Mouse (Mus musculus): Measurements from ENCODE around the gene Mfap1b.
A peak's percentile ranks its signal among the peaks of the same experiment; 100 is the strongest.
"Not testable (repeated sequence)": the region's sequence is repeated elsewhere in the genome, so short reads cannot be mapped to it uniquely, and the experiment has no call there.

Mfap1b gene

DNA sequence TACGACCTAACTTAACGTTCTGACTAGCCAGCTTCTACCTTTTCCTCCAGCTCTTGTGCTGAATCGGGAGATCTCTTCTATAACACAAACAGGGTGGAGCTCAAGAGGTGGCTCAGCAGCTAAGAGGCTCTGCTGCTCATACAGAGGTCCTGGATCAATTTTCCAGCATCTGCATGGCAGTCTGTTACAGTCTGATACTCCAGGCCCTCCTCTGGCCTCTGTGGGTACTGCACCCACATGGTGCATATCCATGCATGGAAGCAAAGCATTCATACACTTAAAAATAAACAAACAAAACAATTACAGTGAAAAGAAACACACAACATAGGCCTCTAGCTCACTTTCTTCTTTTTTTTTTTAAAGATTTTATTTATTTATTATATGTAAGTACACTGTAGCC, 1.1 kb downstream of the Mfap1b start:
- DNase-seq (ENCODE audit: extremely low spot score, low spot score): not testable (repeated sequence)

DNA sequence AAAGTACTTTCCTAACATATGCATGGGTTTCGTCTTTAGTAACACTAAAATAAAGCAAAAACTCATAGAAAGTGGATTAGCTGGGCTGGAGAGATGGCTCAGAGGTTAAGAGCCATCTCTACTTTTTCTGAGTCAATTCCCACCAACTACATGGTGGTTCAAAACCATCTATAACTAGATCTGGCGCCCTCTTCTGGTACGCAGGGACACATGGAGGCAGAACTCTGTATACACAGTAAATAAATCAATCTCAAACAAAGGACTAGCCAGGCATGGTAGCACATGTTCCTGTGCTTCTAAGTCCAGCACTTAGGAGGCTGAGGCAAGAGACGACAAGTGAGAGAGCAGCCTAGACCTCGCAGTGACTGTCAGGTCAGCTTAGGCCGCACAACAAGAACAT, 4.9 kb downstream of the Mfap1b start:
- DNase-seq (ENCODE audit: extremely low spot score, low spot score): not testable (repeated sequence)

- DNase-seq (ENCODE audit: extremely low spot score, low spot score): no peak
Observed at GRCm38 (mm10) chr2:121460071-121460470, 13.8 kb downstream of the Mfap1b start.

DNA sequence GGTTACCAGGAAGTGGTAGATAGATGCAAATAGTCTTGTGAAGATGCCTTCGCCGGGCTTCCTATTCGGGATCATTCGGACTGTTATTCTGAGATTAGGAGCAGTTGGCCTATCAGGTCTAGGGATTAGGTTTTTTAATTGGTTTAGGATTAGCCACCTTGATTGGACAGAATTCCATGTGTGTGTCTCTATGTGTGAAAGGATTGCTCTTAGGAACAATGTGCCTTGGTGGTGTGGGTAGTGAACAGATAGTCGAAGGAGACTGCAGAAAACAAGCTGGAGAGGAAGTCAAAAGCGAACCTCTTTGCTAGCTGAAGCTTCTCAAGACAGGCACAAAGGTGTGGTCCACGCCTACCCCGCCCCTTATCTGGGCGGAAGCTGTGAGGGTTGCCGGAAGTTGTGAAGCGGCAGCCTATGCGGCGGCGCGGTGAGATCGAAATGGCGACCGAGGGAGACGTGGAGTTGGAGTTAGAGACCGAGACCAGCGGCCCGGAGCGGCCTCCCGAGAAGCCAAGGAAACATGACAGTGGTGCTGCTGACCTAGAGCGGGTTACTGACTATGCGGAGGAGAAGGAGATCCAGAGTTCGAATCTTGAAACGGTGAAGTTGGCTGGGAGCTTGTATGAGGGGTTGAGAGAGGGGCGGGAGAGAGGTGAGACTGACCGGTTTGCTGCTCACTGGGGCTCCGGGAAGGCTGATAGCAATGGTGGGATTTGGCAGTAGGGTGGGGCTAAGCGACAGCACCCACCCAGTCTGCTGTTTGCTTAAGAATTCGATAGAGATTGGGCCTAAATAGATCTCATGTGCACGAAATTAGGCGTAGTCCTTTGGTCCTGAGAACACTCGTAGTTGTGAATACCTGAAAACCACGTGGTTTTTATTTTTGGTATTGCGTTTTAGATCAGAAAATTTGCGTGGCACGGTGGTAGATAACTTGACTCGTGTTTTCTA, 16.9 kb downstream of the Mfap1b start, which contains the start of gene Serinc4:
Gene Serinc4 (minus strand): TSS at position 90 of the 951 bp plus-strand sequence.
- DNase-seq (ENCODE audit: extremely low spot score, low spot score): peak; percentile 87

GRCm38 (mm10) chr2:121455534-121455933, 18.3 kb downstream of the Mfap1b start:
- peak; percentile 6 for DNase-seq (ENCODE audit: extremely low spot score, low spot score)

DNA sequence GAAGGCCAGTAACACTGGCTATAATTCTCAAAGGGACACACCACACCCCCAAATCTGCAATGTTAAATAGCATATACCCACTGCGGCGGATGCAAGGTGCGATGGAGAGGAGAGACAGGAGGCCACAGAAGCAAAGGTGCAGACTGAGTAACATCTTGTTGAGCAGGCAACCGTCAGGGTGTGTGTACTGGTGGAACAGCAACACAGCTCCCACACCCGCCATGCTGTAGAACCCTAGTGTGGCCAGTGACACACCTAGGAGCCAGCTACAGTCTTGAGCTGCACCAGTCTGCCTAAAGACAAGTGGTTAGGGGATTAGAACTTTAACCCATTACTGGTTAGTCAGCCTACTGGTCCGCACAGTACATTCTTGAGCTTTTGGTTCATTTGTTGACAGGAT, 19.9 kb downstream of the Mfap1b start:
- no peak for DNase-seq (ENCODE audit: extremely low spot score, low spot score)

DNA sequence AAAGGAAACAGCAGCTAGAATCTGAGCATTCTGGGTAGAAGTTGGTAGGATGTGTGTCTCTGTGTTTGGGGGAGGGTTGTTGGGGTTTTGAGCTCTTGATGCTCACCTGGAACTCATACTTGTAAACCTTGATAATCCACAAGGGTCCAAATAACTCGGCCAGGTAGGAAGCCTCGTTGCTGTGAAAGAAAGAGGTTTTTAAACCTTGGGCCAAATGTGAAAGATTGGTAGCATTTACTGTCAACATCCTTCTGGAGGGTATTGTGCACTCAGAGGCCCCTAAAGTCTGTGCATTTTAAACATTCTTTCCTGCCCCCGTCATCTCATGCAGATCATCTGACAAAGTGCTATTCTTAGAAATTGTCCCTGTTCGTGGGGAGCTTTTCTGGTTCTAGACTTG, 20.9 kb downstream of the Mfap1b start, which contains the start of gene Hypk:
Gene Hypk (plus strand): TSS at position 301 of the 400 bp plus-strand sequence.
- no peak for DNase-seq (ENCODE audit: extremely low spot score, low spot score)

- no peak for DNase-seq (ENCODE audit: extremely low spot score, low spot score)
Observed at GRCm38 (mm10) chr2:121452361-121452760, 21.5 kb downstream of the Mfap1b start.

- DNase-seq (ENCODE audit: extremely low spot score, low spot score): no peak
Observed at GRCm38 (mm10) chr2:121450093-121450492, 23.8 kb downstream of the Mfap1b start.

DNA sequence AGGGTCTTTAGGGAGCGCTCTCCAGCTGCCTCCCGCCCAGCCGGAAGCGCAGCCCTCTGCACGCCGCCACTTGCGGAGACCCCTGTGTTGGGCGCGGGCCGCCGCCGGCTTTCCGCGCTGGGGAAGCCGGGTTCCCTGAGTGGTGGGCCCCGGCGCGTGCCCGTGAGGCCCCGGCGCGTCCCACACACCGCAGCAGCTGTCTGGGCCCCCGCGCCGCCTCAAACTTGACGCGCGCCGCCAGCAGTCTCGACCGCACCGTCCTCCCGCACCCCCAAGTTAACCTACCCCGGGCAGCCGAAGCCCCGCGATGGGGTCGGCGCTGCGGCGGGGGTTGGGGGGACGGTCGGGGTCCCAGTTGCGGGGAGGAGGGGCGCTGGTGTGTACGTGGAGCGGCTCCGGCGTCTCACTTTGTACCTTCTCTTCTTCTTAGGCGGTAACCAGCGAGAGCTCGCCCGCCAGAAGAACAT, 24.3 kb downstream of the Mfap1b start:
- DNase-seq (ENCODE audit: extremely low spot score, low spot score): no peak

- DNase-seq (ENCODE audit: extremely low spot score, low spot score): peak; percentile 99
Observed at GRCm38 (mm10) chr2:121448739-121449535, 24.9 kb downstream of the Mfap1b start, which contains the start of gene Serf2. Gene Serf2 (plus strand): TSS chr2:121449195.

DNA sequence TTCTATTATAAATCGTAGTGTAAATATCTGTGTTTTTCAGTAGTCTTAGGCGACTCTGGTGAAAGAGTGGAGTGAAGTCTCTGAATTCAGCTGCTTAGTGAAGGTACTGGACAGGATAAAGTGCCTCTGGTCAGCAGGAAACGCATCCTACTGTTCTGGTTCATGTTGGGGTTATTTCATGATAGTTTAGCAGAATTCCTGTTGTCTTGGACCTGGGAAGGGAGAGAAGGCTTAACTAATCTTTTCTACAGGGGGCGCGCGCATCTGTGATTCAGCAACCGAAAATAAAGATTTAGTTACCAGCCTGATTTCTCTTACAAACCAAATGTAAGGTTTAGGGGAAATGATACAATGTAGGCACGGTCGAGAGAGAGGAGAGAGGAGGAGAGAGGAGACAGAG, 25.7 kb downstream of the Mfap1b start:
- no peak for DNase-seq (ENCODE audit: extremely low spot score, low spot score)

GRCm38 (mm10) chr2:121447006-121447405, 26.9 kb downstream of the Mfap1b start:
- DNase-seq (ENCODE audit: extremely low spot score, low spot score): no peak

GRCm38 (mm10) chr2:121446506-121446905, 27.4 kb downstream of the Mfap1b start:
- no peak for DNase-seq (ENCODE audit: extremely low spot score, low spot score)

- DNase-seq (ENCODE audit: extremely low spot score, low spot score): no peak
Observed at GRCm38 (mm10) chr2:121445117-121445516, 28.8 kb downstream of the Mfap1b start.

DNA sequence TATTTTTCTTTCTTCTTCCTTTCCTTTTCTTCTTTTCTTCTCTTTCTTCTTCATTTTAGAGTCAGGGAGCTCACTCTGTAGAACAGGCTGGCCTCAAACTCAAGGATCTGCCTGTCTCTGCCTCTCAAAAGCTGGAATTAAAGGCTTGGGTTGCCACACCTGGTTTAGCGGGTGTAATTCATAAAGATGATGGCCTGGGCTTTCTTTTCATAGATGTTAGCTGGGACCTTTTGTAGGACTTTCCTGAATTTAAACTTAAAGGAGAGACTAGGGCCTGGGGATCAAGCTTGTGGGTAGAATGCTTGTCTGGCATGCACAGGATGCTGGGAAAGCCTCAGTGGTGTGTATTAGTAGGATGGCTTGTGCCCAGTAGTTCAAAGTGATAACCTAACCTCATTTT, 29.7 kb downstream of the Mfap1b start, which contains the start of gene Ell3:
Gene Ell3 (minus strand): TSS at position 101 of the 400 bp plus-strand sequence.
- no peak for DNase-seq (ENCODE audit: extremely low spot score, low spot score)

DNA sequence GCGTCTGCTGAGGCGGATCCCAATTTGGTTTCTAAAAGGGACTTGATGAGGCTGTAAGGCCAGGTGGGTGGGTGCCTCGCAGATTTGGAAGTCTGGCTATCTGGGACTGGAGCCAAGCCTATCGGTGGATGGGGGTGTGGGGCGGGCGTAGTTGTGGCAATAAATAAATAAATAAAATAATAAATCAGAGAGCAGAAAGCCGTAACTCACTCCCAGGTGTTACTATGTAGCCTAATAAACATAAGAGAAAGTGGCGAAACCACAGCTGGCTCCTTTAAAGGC, 30.9 kb downstream of the Mfap1b start:
- no peak for DNase-seq (ENCODE audit: extremely low spot score, low spot score)

GRCm38 (mm10) chr2:121442259-121443067, 31.4 kb downstream of the Mfap1b start:
- peak; percentile 56 for DNase-seq (ENCODE audit: extremely low spot score, low spot score)

GRCm38 (mm10) chr2:121441800-121442199, 32.1 kb downstream of the Mfap1b start:
- no peak for DNase-seq (ENCODE audit: extremely low spot score, low spot score)

- no peak for DNase-seq (ENCODE audit: extremely low spot score, low spot score)
Observed at GRCm38 (mm10) chr2:121440834-121441605, 32.8 kb downstream of the Mfap1b start.
